Mouse (Mus musculus): ENCODE data around the gene Cela3a. TPM values are rescaled to one million over a fixed set of nuclear protein-coding genes. Genes with fewer than 3 reads are reported as not detected.
"Not testable (repeated sequence)": the region's sequence is repeated elsewhere in the genome, so short reads cannot be mapped to it uniquely, and the experiment has no call there.

Gene Cela3a
- polyA plus RNA-seq, 1 experiment from 2014 or later: not detected

DNA sequence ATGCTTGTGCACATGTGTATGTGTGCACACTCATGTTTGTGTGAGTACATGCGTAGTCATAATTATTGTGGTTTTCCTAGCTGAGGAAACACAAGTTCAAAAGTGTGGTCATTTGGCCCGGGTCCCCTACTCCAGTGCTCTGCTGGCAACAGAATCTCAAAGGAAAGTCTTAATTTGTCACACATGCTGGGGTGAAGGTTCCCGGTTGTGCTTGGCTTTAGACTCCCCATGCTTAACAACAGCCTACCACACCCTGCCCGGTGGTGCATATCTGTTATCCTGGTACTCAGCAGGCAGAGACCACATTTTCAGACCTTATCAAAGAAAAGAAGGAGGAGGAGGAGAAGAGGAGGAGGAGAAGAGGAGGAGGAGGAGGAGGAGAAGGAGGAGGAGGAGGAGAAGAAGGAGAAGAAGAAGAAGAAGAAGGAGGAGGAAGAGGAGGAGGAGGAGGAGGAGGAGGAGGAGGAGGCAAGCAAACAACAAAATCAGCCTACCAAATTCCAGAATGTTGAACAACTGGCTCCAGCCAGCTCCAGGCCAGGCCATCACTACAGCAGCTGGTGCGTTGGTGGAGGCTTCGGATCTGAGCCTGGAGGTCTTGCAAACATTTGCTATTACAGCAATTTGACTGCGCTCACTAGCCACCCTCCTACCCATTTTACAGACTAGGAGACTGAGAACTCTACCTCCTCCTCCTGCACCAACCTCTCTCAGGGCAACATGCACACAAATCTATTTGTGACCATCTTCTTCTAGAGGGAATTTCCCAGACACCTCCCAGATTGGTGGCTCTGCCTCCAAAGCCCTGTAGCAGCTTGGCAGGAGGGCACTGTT, 38.0 kb upstream of the Cela3a start:
- H3K9me3 ChIP-seq (replicated peaks): no peaks in the 10 kb centered on the region
- H3K36me3 ChIP-seq: no peaks in the 10 kb centered on the region
- no peak overlapping the region for H3K4me3 ChIP-seq (replicated peaks)
- H3K9ac ChIP-seq (replicated peaks): no peak overlapping the region
- WGBS: 71% methylated on average over 7 of the region's 7 CpGs
- no peak for ATAC-seq (ENCODE audit: low FRiP score)
- H3K27me3 ChIP-seq (replicated peaks): no peaks in the 10 kb centered on the region
- H3K4me2 ChIP-seq: no peak overlapping the region
- peaks cover 18% of the 10 kb centered on the region for H3K4me1 ChIP-seq
- H3K27ac ChIP-seq (replicated peaks): no peak overlapping the region

DNA sequence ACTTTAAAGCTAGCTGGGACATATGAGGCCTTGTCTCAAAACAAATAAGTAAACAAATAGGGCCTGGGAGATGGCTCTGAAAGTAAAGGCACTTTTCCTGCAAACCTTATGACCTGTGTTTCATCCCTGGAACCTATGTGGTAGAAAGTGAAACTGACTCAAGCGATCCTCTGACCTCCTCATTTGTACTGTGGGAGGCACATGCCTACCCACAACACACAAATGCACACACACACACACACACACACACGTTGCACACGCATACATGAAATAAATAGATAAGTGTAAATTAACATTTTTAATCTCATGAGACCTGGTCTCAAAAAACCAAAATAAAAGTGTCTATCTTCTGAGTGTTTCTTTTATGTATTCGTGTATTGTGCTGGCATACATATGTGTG, 36.3 kb upstream of the Cela3a start:
- H3K4me2 ChIP-seq: no peak overlapping the region
- WGBS: 96% methylated on average over 4 of the region's 4 CpGs

DNA sequence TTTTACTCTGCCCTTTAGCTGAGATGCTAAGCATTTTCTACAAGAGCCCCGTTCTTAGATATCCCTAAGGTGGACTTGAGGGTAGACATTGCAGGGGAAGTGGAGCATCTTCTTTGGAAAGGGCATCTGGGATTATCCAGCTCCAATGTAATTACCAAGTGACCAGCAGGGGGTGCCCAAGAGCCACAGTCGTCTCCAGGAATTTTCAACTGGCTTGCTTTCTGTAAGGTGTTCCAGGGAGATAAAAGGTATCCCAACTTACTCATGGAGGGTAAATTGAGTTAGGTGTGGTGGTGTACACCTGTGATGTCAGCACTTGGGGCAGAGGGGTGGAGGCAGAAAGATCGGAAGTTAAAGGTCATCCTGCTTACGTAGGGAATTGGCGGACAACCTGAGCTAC, 34.0 kb upstream of the Cela3a start:
- H3K4me3 ChIP-seq (replicated peaks): no peak overlapping the region
- no peaks in the 10 kb centered on the region for H3K36me3 ChIP-seq
- peak overlapping the region; percentile 41 for H3K4me2 ChIP-seq
- H3K27ac ChIP-seq (replicated peaks): no peak overlapping the region
- H3K27me3 ChIP-seq (replicated peaks): no peaks in the 10 kb centered on the region
- no peak for ATAC-seq (ENCODE audit: low FRiP score)
- H3K4me1 ChIP-seq: peaks cover 14% of the 10 kb centered on the region
- H3K9me3 ChIP-seq (replicated peaks): no peaks in the 10 kb centered on the region
- WGBS: 36% methylated on average over 5 of the region's 5 CpGs
- H3K9ac ChIP-seq (replicated peaks): no peak overlapping the region

More for the DNA sequence above, 36.3 kb upstream of the Cela3a start:
- Histone ChIP-seq H3K36me3 (no peaks in the 10 kb centered on the region), H3K27me3 (replicated peaks) (no peaks in the 10 kb centered on the region), H3K4me1 (peaks cover 18% of the 10 kb centered on the region), H3K9me3 (replicated peaks) (no peaks in the 10 kb centered on the region), H3K4me3 (replicated peaks) (no peak overlapping the region), H3K27ac (replicated peaks) (no peak overlapping the region), H3K9ac (replicated peaks) (no peak overlapping the region)
- no peak for ATAC-seq (ENCODE audit: low FRiP score)

DNA sequence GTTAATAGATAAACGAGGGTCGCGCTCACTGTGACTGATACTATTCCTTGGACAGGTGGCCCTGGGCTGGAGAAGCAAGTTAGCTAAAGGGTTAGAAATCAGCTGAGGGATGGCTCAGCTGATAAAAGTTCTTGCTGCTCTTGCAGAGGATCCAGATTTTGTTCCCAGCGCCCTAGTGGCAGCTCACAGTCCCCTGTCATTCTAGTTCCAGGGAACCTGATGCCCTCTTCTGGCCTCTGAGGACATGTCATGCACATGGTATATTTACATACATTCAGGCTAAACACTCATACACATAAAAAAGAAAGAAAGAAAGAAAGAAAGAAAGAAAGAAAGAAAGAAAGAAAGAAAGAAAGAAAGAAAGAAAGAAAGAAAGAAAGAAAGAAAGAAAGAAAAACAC, 31.7 kb upstream of the Cela3a start:
- Histone ChIP-seq H3K9me3 (replicated peaks) (no peaks in the 10 kb centered on the region), H3K4me1 (peaks cover 4% of the 10 kb centered on the region), H3K36me3 (no peaks in the 10 kb centered on the region), H3K27me3 (replicated peaks) (no peaks in the 10 kb centered on the region), H3K4me3 (replicated peaks) (no peak overlapping the region), H3K9ac (replicated peaks) (no peak overlapping the region), H3K4me2 (no peak overlapping the region), H3K27ac (replicated peaks) (no peak overlapping the region)
- WGBS: 81% methylated on average over 4 of the region's 4 CpGs
- ATAC-seq (ENCODE audit: low FRiP score): no peak

DNA sequence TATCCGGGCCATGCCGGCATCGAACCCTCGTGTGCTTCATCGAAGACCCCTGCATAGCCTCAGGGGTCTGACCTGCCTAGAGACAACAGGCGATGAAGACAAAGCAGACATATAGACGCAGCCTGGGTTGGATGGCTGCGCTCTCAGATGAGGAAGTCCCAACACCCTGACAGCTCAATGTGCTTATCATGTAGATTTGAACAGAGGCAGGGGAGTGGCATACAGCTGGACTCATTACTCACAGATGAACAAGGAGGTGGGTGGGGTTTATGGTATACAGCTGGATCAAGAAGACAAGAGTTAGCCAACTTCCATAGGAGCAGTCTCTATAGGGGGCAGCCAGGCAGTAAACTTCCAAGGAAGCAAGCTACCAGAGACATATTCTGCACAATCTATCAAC, 29.3 kb upstream of the Cela3a start:
- ATAC-seq (ENCODE audit: low FRiP score): no peak
- H3K27me3 ChIP-seq (replicated peaks): no peaks in the 10 kb centered on the region
- H3K36me3 ChIP-seq: no peaks in the 10 kb centered on the region
- no peaks in the 10 kb centered on the region for H3K9me3 ChIP-seq (replicated peaks)
- no peak overlapping the region for H3K4me3 ChIP-seq (replicated peaks)
- WGBS: 91% methylated on average over 8 of the region's 8 CpGs
- no peak overlapping the region for H3K9ac ChIP-seq (replicated peaks)
- no peak overlapping the region for H3K27ac ChIP-seq (replicated peaks)
- peaks cover 2% of the 10 kb centered on the region for H3K4me1 ChIP-seq
- H3K4me2 ChIP-seq: no peak overlapping the region

DNA sequence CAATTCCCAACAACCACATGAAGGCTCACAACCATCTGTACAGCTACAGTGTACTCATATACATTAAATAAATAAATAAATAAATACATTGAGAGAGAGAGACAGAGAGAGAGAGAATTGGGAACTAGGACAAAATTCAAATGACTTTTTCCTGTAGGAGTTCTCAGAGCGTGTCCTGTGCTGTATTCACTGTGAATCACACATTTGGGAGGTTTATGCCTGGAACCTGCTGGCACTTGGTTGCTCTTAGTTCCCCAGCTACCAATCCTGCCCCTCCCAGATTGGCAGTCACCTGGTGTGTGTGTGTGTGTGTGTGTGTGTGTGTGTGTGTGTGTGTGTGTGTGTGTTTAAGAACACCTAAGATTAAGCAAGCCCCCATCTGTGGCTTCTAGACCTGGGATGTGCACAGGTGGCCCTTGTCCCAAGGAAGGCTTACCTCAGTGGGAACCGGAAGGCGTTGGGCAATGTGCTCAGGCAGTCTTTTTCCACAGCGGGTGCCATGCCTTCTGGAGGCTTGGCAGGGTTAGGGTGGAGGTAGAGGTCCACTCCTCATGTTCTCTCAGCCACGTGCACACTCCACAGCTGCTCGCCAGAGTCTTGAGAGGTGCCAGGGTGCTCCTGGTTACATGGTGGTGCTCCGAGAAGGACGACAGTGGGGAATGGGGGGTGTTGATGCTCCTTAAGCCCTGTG, 27.5 kb upstream of the Cela3a start:
- WGBS: 88% methylated on average over 8 of the region's 8 CpGs
- no peaks in the 10 kb centered on the region for H3K27me3 ChIP-seq (replicated peaks)
- no peak overlapping the region for H3K9ac ChIP-seq (replicated peaks)
- no peak overlapping the region for H3K4me2 ChIP-seq
- H3K36me3 ChIP-seq: no peaks in the 10 kb centered on the region
- no peak for ATAC-seq (ENCODE audit: low FRiP score)
- no peaks in the 10 kb centered on the region for H3K4me1 ChIP-seq
- no peak overlapping the region for H3K4me3 ChIP-seq (replicated peaks)
- H3K9me3 ChIP-seq (replicated peaks): no peaks in the 10 kb centered on the region
- H3K27ac ChIP-seq (replicated peaks): no peak overlapping the region

DNA sequence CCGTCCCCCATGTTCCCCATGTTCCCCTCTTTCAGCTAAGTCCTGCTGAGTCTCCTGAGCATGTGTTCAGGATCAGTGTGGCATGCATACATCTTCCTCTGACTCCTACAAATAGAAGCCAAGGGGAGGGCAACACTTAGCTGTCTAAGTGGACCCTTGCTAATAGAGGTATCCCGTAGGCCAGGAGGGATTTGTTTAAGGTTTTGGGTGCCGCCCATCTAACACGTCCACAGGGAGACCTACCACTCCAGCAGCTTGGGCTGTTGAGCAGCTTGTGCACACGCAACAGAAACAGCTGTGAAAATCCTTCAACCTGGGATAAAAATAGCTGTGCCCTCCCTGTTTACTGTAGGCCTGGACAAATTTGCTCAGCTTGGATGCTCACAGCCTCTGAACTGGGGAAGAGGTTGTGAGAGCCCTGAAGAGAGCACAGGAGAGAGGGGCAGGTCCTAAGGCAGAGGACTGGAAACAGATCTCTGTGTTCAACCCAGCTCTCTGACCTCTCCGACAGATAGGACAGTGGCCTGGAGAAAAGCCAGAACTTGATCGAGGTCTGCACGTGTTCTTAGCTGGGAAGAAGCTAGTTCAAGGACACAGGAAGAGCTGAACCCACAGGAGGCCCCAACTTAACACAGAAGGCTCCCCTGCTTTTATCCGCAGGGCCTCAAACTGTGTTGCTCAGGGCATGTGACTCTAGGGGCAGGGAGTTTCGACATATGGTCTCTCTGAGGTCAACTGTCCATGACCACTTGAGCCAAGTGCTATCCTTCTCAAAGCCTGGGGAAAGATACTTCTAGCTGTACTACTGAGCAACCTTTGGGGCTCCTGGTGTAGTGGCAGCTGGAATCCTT, 23.3 kb upstream of the Cela3a start:
- not testable (repeated sequence) for H3K4me2 ChIP-seq; H3K9me3 ChIP-seq (replicated peaks); H3K4me3 ChIP-seq (replicated peaks); H3K9ac ChIP-seq (replicated peaks); ATAC-seq (ENCODE audit: low FRiP score); H3K27me3 ChIP-seq (replicated peaks); H3K27ac ChIP-seq (replicated peaks); H3K36me3 ChIP-seq; H3K4me1 ChIP-seq
- 78% methylated on average over 10 of the region's 10 CpGs for WGBS

DNA sequence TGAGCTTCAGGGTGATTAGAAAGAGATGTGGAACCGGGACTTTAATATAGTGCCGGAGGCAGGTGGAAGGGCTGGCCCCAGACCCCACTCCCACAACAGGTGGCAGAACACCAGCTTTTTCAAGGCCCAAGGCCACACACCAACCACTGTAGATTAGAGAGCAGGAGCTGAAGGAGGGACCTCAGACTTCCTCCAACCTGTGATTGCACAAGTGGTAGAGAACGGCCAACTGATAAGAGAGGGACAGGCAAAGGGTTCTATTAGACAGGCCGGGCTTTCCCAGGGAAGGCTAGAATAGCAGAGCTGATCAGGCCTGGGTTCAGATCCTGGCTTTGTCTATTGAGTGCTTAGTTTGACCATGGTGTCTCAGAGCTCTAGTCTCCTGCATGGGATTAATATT, 20.9 kb upstream of the Cela3a start, which contains the start of gene Cela3b:
TSS of gene Cela3b (minus strand) at position 39 of the 400 bp plus-strand sequence.
- WGBS: 94% methylated on average over 4 of the region's 4 CpGs
- Histone ChIP-seq H3K4me2 (no peak within 1 kb of the TSS), H3K27ac (replicated peaks) (no peak within 1 kb of the TSS), H3K36me3 (no peaks in the 10 kb centered on the region), H3K4me3 (replicated peaks) (no peak within 1 kb of the TSS), H3K27me3 (replicated peaks) (no peaks in the 10 kb centered on the region), H3K9ac (replicated peaks) (no peak within 1 kb of the TSS), H3K4me1 (no peaks in the 10 kb centered on the region), H3K9me3 (replicated peaks) (no peaks in the 10 kb centered on the region)
- no peak for ATAC-seq (ENCODE audit: low FRiP score)

DNA sequence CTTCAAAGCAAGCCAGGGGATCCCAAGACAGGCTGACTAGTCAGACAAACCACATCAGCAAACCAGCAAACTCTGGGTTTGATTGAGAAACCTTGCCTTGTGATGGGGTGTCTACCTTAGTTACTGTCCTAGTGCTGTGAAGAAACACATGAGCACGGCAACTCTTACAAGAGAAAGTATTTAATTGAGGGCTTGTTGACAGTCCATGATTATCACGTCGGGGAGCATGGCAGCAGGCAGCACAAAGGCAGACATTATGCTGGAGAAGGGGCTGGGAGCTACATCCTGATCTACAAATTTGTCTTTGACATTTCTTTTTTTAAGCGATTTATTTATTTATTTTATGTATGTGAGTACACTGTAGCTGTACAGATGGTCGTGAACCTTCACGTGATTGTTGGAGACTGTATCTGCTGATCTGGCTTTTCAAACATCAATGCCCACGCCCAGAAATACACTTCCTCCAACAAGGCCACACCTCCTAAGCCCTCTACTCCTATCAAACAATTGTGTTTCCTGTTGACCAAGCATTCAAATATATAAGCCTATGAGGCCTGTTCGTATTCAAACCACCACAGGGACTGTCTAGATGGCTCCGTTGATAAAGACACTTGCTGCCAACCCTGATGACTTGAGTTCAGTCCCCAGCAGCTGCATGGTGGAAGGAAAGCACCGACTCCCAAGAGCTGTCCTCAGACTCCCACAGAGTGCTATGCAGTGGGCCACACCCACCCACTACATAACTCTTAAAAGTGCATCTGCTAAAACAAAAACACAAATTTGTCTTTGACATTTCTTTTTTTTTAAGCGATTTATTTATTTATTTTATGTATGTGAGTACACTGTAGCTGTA, 8.3 kb upstream of the Cela3a start:
- H3K27me3 ChIP-seq (replicated peaks): no peaks in the 10 kb centered on the region
- H3K4me1 ChIP-seq: no peaks in the 10 kb centered on the region
- no peak overlapping the region for H3K4me3 ChIP-seq (replicated peaks)
- 80% methylated on average over 11 of the region's 11 CpGs for WGBS
- H3K27ac ChIP-seq (replicated peaks): no peak overlapping the region
- no peak overlapping the region for H3K9ac ChIP-seq (replicated peaks)
- H3K36me3 ChIP-seq: no peaks in the 10 kb centered on the region
- no peak overlapping the region for H3K4me2 ChIP-seq
- ATAC-seq (ENCODE audit: low FRiP score): no peak
- no peaks in the 10 kb centered on the region for H3K9me3 ChIP-seq (replicated peaks)

DNA sequence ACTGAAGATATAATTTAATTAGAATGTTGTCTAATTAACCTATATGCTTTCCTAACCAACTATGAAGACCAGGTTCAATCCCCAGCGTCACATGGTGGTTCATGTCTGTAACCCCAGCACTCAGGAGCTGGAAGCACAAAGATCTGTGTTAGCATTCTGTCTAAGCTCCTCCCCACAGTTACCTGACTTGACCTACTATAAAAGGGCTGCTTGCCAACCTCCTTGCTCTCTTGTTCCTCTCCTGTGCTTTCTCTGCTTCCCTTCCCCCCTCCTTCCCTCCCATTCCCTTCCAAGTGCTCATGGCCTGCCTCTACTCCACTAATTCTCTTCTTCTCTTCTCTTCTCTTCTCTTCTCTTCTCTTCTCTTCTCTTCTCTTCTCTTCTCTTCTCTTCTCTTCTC, 5.3 kb upstream of the Cela3a start:
- Histone ChIP-seq H3K27ac (replicated peaks) (no peak overlapping the region), H3K9ac (replicated peaks) (no peak overlapping the region), H3K4me3 (replicated peaks) (no peak overlapping the region), H3K4me2 (no peak overlapping the region), H3K27me3 (replicated peaks) (no peaks in the 10 kb centered on the region), H3K9me3 (replicated peaks) (no peaks in the 10 kb centered on the region), H3K36me3 (no peaks in the 10 kb centered on the region), H3K4me1 (no peaks in the 10 kb centered on the region)
- no peak for ATAC-seq (ENCODE audit: low FRiP score)
- WGBS: 73% methylated on average over 1 of the region's 1 CpGs

DNA sequence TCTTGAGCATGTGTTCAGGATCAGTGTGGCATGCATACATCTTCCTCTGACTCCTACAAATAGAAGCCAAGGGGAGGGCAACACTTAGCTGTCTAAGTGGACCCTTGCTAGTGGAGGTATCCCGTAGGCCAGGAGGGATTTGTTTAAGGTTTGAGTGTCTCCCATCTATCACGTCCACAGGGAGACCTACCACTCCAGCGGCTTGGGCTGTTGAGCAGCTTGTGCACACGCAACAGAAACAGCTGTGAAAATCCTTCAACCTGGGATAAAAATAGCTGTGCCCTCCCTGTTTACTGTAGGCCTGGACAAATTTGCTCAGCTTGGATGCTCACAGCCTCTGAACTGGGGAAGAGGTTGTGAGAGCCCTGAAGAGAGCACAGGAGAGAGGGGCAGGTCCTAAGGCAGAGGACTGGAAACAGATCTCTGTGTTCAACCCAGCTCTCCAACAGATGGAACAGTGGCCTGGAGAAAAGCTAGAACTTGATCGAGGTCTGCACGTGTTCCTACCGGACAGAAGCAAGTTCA, 2.7 kb upstream of the Cela3a start:
- not testable (repeated sequence) for H3K27me3 ChIP-seq (replicated peaks); H3K36me3 ChIP-seq; H3K9me3 ChIP-seq (replicated peaks); H3K4me3 ChIP-seq (replicated peaks); H3K9ac ChIP-seq (replicated peaks); H3K27ac ChIP-seq (replicated peaks); H3K4me2 ChIP-seq; ATAC-seq (ENCODE audit: low FRiP score); H3K4me1 ChIP-seq
- WGBS: 90% methylated on average over 7 of the region's 7 CpGs
